Mouse (Mus musculus) limb, embryonic 10.5 days (tissue): Measurements from ENCODE around the gene Nxpe5. TPM values are rescaled to one million over a fixed set of nuclear protein-coding genes. Genes with fewer than 3 reads are reported as not detected.

Experiments
- DNase-seq: peaks from one replicate; pipeline ENCODE4 v3.0.0-alpha.2; 2017; ENCODE audit warnings: low spot score
- H3K27ac ChIP-seq: fragments of 300-500 bp; sonication (generic); 2 replicates; pipeline ENCODE4 v1.5.1; 2016; ENCODE audit warnings: mild to moderate bottlenecking
- H3K27me3 ChIP-seq: fragments of 300-500 bp; sonication (generic); 2 replicates; pipeline ENCODE4 v1.6.1; 2016; ENCODE audit warnings: low read depth, mild to moderate bottlenecking; ENCODE audit not compliant: poor library complexity, severe bottlenecking
- H3K36me3 ChIP-seq: fragments of 300-500 bp; sonication (generic); 2 replicates; pipeline ENCODE4 v1.6.1; 2016; ENCODE audit warnings: mild to moderate bottlenecking, moderate library complexity
- H3K4me1 ChIP-seq: fragments of 300-500 bp; sonication (generic); 2 replicates; pipeline ENCODE4 v1.6.1; 2016
- H3K4me3 ChIP-seq: fragments of 300-500 bp; sonication (generic); 2 replicates; pipeline ENCODE4 v1.5.1; 2016; ENCODE audit warnings: mild to moderate bottlenecking, moderate library complexity
- H3K9me3 ChIP-seq: fragments of 300-500 bp; sonication (generic); replicated peaks from 2 replicates; pipeline ENCODE4 v1.6.1; 2016; ENCODE audit warnings: mild to moderate bottlenecking
- WGBS: fragments of 180-500 bp; shearing (Covaris S2); methylation state at CpG from one replicate; pipeline ENCODE4 v1.1.7; 2016; 5-methylcytosine and 5-hydroxymethylcytosine counted together
- polyA plus RNA-seq: library from polyadenylated mRNA; unstranded; fragments of >200 nt; fragmentation: Nextera tagmentation; extraction: Ambion mirVana; gene quantifications from 2 replicates; pipeline ENCODE4 v1.2.1, GENCODE M21; 2016

Gene Nxpe5
- polyA plus RNA-seq, 1 experiment from 2014 or later, result not detected

GRCm38 (mm10) chr5:138267114-138267513 is 41.4 kb downstream of the Nxpe5 start:
- H3K36me3 ChIP-seq, result peaks cover 21% of the 10 kb centered on the region
- no peak for DNase-seq

GRCm38 (mm10) chr5:138268980-138269379 is 43.3 kb downstream of the Nxpe5 start:
- Histone ChIP-seq H3K27me3 (peaks cover 4% of the 10 kb centered on the region; the same call in 1 of the 2 replicates), H3K9me3 (no peaks in the 10 kb centered on the region), H3K4me3 (no peak overlapping the region), H3K27ac (no peak overlapping the region), H3K4me1 (peaks cover 31% of the 10 kb centered on the region), H3K36me3 (peaks cover 21% of the 10 kb centered on the region)
- no peak for DNase-seq
- WGBS, result 84% methylated on average over 4 of the region's 4 CpGs

More at GRCm38 (mm10) chr5:138267114-138267513, 41.4 kb downstream of the Nxpe5 start:
- WGBS, result 88% methylated on average over 3 of the region's 3 CpGs
- Histone ChIP-seq H3K27me3 (0 out of 2 replicates have a peak, but pooled peaks cover 4% of the 10 kb centered on the region), H3K9me3 (no peaks in the 10 kb centered on the region), H3K4me1 (peaks cover 32% of the 10 kb centered on the region), H3K27ac (no peak overlapping the region), H3K4me3 (no peak overlapping the region)

- peaks cover 34% of the 10 kb centered on the region for H3K36me3 ChIP-seq
- peaks cover 4% of the 10 kb centered on the region; the same call in 1 of the 2 replicates for H3K27me3 ChIP-seq
- H3K9me3 ChIP-seq, result no peaks in the 10 kb centered on the region
- WGBS, result 51% methylated on average over 3 of the region's 3 CpGs
- DNase-seq, result no peak
- no peak overlapping the region for H3K27ac ChIP-seq
- peaks cover 38% of the 10 kb centered on the region for H3K4me1 ChIP-seq
- H3K4me3 ChIP-seq, result no peak overlapping the region
These were observed 45.5 kb downstream of the Nxpe5 start for GRCm38 (mm10) chr5:138271232-138271631.

- Histone ChIP-seq H3K36me3 (peaks cover 38% of the 10 kb centered on the region), H3K27me3 (peaks cover 4% of the 10 kb centered on the region; the same call in 1 of the 2 replicates), H3K4me3 (peak within 1 kb of the TSS; percentile 41), H3K9me3 (no peaks in the 10 kb centered on the region), H3K4me1 (peaks cover 50% of the 10 kb centered on the region), H3K27ac (peak within 1 kb of the TSS; percentile 81)
- DNase-seq, result peak; percentile 67
- under 1% methylated on average over 12 of the region's 12 CpGs for WGBS
These were observed 46.8 kb downstream of the Nxpe5 start, which contains the start of gene Gal3st4 for GRCm38 (mm10) chr5:138272409-138272923. Gene Gal3st4 (minus strand): TSS chr5:138272840.

GRCm38 (mm10) chr5:138274186-138274585 is 48.5 kb downstream of the Nxpe5 start:
- Histone ChIP-seq H3K4me3 (no peak overlapping the region), H3K27ac (no peak overlapping the region), H3K4me1 (peaks cover 66% of the 10 kb centered on the region), H3K27me3 (peaks cover 4% of the 10 kb centered on the region; the same call in 1 of the 2 replicates), H3K36me3 (peaks cover 50% of the 10 kb centered on the region), H3K9me3 (no peaks in the 10 kb centered on the region)
- 79% methylated on average over 8 of the region's 8 CpGs for WGBS
- no peak for DNase-seq

- H3K27ac ChIP-seq, result peak overlapping the region; percentile 17; the same call in 1 of the 2 replicates
- peak overlapping the region; percentile 38 for H3K4me3 ChIP-seq
- 25% methylated on average over 41 of the region's 41 CpGs for WGBS
- H3K27me3 ChIP-seq, result peaks cover 4% of the 10 kb centered on the region; the same call in 1 of the 2 replicates
- no peaks in the 10 kb centered on the region for H3K9me3 ChIP-seq
- peak; percentile 41 for DNase-seq
- peaks cover 69% of the 10 kb centered on the region for H3K4me1 ChIP-seq
- H3K36me3 ChIP-seq, result peaks cover 50% of the 10 kb centered on the region
These were observed 49.7 kb downstream of the Nxpe5 start for GRCm38 (mm10) chr5:138275216-138276050.

GRCm38 (mm10) chr5:138277994-138278393 is 52.3 kb downstream of the Nxpe5 start:
- Histone ChIP-seq H3K36me3 (peaks cover 50% of the 10 kb centered on the region), H3K4me3 (peak overlapping the region; percentile 78), H3K27ac (no peak overlapping the region), H3K27me3 (no peaks in the 10 kb centered on the region; the same call in 1 of the 2 replicates), H3K4me1 (peaks cover 51% of the 10 kb centered on the region), H3K9me3 (no peaks in the 10 kb centered on the region)
- 84% methylated on average over 7 of the region's 7 CpGs for WGBS
- no peak for DNase-seq

- Histone ChIP-seq H3K4me3 (peak within 1 kb of the TSS; percentile 78), H3K36me3 (peaks cover 39% of the 10 kb centered on the region), H3K9me3 (no peaks in the 10 kb centered on the region), H3K4me1 (peaks cover 46% of the 10 kb centered on the region), H3K27me3 (no peaks in the 10 kb centered on the region), H3K27ac (peak within 1 kb of the TSS; percentile 92)
- under 1% methylated on average over 56 of the region's 56 CpGs for WGBS
- peak; percentile 96 for DNase-seq
These were observed 54.1 kb downstream of the Nxpe5 start, which contains the start of the genes Gm43720, Gpc2 and Stag3 for GRCm38 (mm10) chr5:138279585-138280424. Gene Gm43720 (minus strand): TSS chr5:138279958. Gene Gpc2 (minus strand): TSS chr5:138280005. Gene Stag3 (plus strand): TSS chr5:138280240.

- 22% methylated on average over 26 of the region's 26 CpGs for WGBS
- Histone ChIP-seq H3K9me3 (no peaks in the 10 kb centered on the region), H3K36me3 (peaks cover 33% of the 10 kb centered on the region), H3K27me3 (no peaks in the 10 kb centered on the region), H3K4me3 (peak overlapping the region; percentile 78), H3K4me1 (peaks cover 40% of the 10 kb centered on the region), H3K27ac (peak overlapping the region; percentile 92)
- no peak for DNase-seq
These were observed 54.7 kb downstream of the Nxpe5 start for GRCm38 (mm10) chr5:138280425-138280768.

GRCm38 (mm10) chr5:138280829-138281228 is 55.1 kb downstream of the Nxpe5 start:
- H3K9me3 ChIP-seq, result no peaks in the 10 kb centered on the region
- peaks cover 29% of the 10 kb centered on the region for H3K36me3 ChIP-seq
- no peaks in the 10 kb centered on the region for H3K27me3 ChIP-seq
- H3K4me1 ChIP-seq, result peaks cover 36% of the 10 kb centered on the region
- DNase-seq, result no peak
- H3K27ac ChIP-seq, result no peak overlapping the region
- 88% methylated on average over 15 of the region's 15 CpGs for WGBS
- no peak overlapping the region for H3K4me3 ChIP-seq

- no peak overlapping the region for H3K27ac ChIP-seq
- H3K36me3 ChIP-seq, result peaks cover 19% of the 10 kb centered on the region
- no peak overlapping the region for H3K4me3 ChIP-seq
- no peaks in the 10 kb centered on the region for H3K9me3 ChIP-seq
- no peak for DNase-seq
- WGBS, result 85% methylated on average over 2 of the region's 2 CpGs
- H3K27me3 ChIP-seq, result no peaks in the 10 kb centered on the region
- H3K4me1 ChIP-seq, result peaks cover 26% of the 10 kb centered on the region
These were observed 56.1 kb downstream of the Nxpe5 start for GRCm38 (mm10) chr5:138281798-138282197.

GRCm38 (mm10) chr5:138283540-138283939 is 57.8 kb downstream of the Nxpe5 start:
- H3K27me3 ChIP-seq, result no peaks in the 10 kb centered on the region
- H3K9me3 ChIP-seq, result no peaks in the 10 kb centered on the region
- no peak overlapping the region for H3K27ac ChIP-seq
- peaks cover 1% of the 10 kb centered on the region for H3K36me3 ChIP-seq
- no peak for DNase-seq
- no peak overlapping the region for H3K4me3 ChIP-seq
- WGBS, result 49% methylated on average over 1 of the region's 1 CpGs
- peaks cover 10% of the 10 kb centered on the region for H3K4me1 ChIP-seq
